Mouse (Mus musculus) brain, embryonic 14.5 days (tissue): ENCODE data around the gene Tnfrsf1a.

ENCODE experiments used
- CTCF ChIP-seq: fragments of 200-500 bp; IDR thresholded peaks from 2 replicates; pipeline ENCODE4 v1.5.1; 2012; ENCODE audit warnings: inconsistent platforms, mild to moderate bottlenecking, moderate library complexity, borderline replicate concordance; ENCODE audit not compliant: insufficient read depth, insufficient read length; ENCODE audit errors: extremely low read depth
- POLR2A ChIP-seq: fragments of 200-500 bp; IDR thresholded peaks from 2 replicates; pipeline ENCODE4 v1.6.1; 2012; ENCODE audit warnings: mild to moderate bottlenecking, inconsistent platforms, borderline replicate concordance; ENCODE audit not compliant: poor library complexity, insufficient read depth, insufficient read length, severe bottlenecking; ENCODE audit errors: extremely low read depth

GRCm38 (mm10) chr6:125363021-125363420, 13.9 kb downstream of the Tnfrsf1a start:
- TF ChIP-seq CTCF, result no peak
- no peak for TF ChIP-seq POLR2A
